Mouse (Mus musculus): ENCODE data around the gene Gsta2.
"Not testable (repeated sequence)": the region's sequence is repeated elsewhere in the genome, so short reads cannot be mapped to it uniquely, and the experiment has no call there.

Gsta2 gene

DNA sequence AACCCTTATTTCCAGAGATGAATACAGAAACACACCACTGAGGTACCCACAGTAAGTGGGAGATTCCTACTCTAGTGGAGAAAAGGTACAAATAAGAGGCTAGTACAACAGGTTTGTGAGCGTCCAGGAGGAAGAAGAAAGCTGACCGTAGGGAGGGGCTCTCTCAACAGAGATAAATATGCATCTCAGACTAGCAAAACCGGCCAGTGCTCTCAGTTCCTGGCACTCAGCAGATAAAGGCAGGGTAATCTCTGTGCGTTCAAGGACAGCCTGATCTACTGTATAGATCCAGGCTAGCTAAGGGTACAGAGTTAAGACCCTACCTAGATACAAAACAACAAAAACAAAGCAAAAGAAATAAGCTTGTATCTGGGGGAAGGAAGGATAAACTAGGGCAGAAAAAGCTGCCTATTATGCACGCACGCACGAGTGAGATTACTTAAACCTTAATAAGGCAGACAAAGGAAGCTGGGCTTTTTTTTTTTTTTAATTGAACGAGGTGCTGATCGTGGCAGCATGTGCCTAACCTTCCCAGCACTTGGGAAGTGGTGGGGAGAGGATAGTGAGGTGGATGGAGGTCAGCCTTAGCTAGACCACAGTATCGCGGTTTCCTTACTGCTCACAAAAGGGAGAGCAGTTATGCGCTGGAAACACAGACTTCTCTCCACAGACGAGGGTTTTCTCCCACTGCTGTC is 10.4 kb upstream of the Gsta2 start:
- DNase-seq (ENCODE audit: low spot score in 2 of 2): no peak

DNA sequence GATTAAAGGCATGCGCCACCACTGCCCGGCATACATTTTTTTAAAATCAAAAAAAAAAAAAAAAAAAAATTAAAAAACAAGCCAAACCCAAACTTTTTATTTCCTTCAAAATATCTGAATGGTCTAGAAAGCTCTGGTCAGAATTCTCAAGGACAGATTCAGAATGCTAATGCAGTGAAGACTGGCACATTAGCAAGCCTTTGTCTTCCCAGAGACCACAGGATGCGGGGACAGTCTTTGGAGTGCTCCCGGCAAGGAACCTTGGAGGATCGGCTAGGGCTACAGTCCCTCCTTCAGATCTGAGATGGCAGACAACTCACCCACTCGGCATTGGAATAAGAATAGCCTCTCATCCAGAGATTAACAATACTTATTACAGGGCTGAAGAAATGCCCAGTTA is 9.1 kb upstream of the Gsta2 start:
- no peak for DNase-seq (ENCODE audit: low spot score in 2 of 2)

- DNase-seq (ENCODE audit: low spot score in 2 of 2): no peak
Observed at GRCm38 (mm10) chr9:78363374-78363773, 7.8 kb upstream of the Gsta2 start.

GRCm38 (mm10) chr9:78360484-78360872 is 4.9 kb upstream of the Gsta2 start:
- no peak for DNase-seq (ENCODE audit: low spot score in 2 of 2)

DNA sequence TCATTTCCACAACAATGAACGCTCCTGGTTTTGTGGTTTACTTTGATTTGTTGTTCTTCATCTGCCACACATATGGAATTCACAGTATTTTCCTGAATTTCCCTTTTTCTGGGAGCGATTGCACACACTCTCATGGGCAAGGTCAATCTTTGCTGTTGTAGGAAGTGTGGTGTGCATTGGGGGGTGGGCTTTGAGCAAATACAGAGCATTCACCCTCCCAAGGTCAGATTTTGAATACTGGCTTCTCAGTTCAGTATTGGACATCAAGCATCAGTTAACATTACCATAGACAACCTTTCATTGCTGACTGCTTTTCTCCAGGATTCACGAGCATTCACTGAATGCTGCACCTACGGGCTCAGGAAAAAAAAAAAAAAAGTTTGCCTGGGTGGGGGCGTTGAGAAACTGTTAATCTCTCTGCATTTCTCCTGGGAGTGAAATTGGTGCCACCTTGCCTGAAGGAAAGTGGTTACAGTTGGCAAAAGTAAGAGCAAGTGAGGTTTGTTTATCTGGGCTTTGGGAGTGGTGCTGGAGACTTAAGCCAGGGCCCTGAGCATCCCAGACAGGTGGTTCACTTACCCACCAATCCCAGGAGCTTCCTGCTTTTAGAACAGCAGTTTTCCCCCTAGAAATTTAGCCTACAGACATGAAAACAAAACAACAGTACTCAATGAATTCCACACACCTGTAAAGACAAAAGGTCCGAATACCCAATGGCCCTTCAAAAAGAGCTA is 4.3 kb upstream of the Gsta2 start:
- DNase-seq (ENCODE audit: low spot score in 2 of 2): no peak

DNA sequence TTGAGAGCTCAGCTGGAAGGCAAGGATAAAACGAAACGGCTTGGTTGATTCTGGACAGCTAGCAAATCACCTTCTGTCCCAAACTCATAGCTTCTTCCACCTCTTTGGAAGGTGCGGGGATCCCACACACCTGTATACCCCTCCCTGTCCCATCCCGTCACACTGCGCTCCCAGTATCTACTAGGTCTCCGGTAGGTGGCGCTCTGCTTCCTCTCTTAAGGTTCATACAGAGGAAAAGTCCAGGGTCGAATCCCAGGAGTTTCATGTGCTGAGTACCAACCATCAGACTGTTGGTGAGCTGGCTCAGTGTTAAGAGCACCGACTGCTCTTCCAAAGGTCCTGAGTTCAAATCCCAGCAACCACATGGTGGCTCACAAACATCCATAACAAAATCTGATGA is 2.5 kb upstream of the Gsta2 start:
- peak in 1 of 2 experiments; percentile 68 for DNase-seq (ENCODE audit: low spot score in 2 of 2)

DNA sequence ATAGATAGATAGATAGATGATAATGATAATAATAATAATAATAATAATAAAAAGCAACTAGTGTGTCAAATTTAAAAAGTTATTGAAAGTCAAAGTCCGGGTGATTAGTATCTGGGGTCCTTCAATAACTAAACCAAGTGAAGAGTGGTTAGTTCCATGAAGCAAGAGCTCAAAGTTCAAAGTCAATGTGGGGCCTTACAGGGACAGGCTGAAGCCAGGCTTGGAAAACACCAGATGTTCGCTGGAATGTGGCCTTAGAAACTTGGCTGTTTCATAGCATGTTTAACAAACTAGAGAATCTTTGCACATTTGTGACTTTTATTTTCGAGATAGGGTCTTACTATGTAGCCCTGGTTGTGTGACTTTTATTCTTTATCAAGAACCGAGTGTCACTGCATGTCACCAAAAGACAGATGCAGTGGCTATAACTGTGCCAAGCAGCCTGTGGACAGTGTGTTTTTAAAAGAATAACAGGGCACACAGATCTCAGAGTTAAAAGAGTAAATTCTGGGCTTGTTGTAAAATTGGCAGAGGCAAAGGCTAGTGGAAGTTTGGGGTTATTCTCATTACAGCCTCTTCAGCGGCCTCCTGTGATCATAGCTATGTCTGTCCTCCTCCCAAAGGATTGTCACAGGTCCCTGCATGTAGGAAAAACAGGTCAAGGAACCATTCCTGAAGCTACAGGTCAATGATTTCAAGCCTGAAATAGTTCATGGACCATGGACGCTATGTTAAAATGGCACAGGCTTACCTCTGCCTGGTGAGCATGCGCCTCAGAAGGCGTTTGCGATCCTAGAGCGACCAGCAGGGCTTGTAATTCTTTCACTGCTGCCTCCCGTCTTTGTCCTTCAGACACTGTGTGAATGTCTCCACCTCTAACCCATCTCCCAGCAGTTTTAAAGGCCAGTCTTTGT is 666 bp downstream of the Gsta2 start:
- DNase-seq (ENCODE audit: low spot score in 2 of 2): no peak

DNA sequence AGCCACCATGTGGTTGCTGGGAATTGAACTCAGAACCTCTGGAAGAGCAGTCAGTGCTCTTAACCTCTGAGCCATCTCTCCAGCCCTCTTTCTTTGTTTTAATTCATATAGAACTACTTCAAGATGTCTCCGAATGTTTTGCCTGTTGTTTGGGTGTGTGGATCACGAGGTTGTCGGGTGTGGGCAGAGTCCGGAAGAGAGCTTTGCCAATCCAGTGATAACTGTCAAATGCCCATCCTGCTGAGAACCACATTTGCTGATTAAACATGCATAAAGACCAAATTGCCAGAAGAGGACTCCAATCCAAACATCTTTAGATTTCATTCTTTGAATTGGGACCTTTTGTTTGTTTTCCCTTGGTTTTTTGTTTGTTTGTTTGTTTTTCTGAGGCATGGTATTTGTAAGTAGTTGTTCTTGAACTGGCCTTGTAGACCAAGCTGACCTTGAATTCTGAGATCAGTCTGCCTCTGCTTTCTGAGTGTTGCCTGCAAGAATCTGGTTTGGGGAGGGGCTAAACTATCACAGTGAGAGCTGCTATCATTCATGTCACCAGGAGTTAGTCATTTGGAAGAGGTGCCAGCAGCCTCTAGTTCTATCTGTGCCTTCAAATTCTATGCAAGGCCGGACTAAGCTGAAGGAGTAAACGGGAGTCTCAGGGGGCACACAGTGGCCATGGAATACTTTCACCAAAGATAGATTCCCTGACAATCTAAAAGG is 3.9 kb downstream of the Gsta2 start:
- no peak for DNase-seq (ENCODE audit: low spot score in 2 of 2)

GRCm38 (mm10) chr9:78350007-78350406 is 5.6 kb downstream of the Gsta2 start:
- not testable (repeated sequence) for DNase-seq (ENCODE audit: low spot score in 2 of 2)

- DNase-seq (ENCODE audit: low spot score in 2 of 2): not testable (repeated sequence)
Observed at GRCm38 (mm10) chr9:78349141-78349540, 6.4 kb downstream of the Gsta2 start.

DNA sequence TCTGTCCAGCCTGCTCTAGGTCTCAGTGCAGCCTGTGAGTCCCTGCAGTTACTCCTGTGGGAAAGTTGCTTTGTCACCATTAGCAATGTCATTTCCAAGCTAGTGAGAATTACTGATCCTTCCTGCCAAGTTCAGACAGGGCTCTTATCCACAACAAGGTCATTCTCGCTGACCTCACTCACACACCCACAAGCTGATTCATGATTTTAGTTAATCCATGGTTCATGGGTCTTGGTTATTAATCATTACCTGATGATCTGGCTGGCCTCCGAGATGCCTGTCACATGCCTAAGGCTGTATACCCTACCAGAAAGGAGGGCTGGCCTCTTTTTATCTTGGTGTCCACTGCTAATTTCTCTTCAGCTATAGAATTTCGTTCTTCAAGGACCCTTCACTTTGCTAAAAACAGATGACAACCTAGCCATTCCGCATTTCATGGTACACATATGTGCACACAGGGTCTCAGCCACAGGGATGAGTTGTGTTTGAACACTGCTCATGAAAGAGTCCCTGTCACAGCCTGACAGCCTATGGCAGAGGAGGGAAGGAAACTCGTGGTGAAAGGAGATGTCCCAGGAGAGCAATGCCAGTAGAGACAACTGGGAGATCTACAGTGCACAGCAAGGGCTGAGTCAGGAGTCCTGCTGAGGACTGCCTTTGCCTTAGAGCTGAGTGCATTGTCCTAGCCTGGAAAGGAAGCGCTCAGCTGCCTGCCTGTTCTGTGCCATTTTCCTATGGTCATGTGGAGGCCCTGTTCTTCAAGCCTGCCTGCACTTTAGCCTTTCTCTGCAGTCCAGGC is 7.2 kb downstream of the Gsta2 start:
- DNase-seq (ENCODE audit: low spot score in 2 of 2): not testable (repeated sequence)

DNA sequence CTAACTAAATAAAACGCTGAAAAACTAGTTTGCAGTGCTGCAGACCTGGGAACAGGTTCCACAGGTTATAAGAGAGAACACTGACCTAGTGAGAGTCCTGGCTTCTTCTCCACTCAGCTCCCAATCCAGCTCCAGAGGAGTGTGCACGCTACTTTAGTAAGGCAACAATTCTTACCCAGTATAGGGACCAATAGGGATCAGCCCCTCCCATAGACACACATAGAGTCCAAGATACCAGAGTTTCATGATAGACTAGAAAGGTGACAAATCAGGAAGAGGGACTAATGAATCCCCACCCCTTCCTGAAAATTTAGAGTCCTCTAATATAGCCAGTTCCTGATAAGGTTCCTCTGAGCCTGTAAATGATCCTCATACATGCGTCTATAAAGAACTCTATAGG is 8.6 kb downstream of the Gsta2 start:
- no peak for DNase-seq (ENCODE audit: low spot score in 2 of 2)

DNA sequence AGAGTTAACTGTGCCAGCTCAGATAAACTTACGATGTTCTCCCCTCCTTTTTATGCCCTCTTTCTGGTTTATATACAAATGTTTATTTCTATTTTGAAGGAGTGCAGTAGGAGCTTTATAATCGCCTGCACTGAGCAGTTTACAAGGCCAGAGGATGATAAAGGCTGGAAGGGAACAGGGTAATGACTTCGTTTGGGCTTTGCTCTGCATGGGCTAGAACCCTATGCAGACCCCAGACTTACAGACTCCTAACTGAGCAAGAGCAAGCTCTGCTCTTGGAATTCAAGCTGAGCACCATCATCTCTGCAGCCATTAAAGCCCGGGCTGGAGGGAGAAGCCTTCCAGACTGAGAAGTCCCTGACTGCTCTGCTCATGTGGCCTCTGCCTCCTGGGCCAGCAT is 10.4 kb downstream of the Gsta2 start:
- not testable (repeated sequence) for DNase-seq (ENCODE audit: low spot score in 2 of 2)

GRCm38 (mm10) chr9:78343055-78343454 is 12.5 kb downstream of the Gsta2 start:
- not testable (repeated sequence) for DNase-seq (ENCODE audit: low spot score in 2 of 2)

DNA sequence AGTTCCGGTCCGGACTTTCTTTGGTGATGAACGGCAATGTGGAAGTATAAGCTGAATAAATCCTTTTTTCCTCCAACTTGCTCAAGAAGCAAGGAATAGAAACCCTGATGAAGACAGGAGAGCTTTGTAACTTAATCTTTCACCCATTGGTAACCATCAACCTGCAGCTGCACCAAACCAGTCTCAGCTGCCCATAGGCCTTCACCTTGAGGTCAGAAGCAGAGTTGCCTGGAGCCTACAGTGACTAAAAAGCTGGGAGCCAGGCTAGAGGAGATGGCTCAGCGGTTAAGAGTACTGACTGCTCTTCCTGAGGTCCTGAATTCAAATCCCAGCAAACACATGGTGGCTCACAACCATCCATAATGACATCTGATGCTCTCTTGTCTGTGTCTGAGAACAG is 13.1 kb downstream of the Gsta2 start:
- DNase-seq (ENCODE audit: low spot score in 2 of 2): not testable (repeated sequence)

DNA sequence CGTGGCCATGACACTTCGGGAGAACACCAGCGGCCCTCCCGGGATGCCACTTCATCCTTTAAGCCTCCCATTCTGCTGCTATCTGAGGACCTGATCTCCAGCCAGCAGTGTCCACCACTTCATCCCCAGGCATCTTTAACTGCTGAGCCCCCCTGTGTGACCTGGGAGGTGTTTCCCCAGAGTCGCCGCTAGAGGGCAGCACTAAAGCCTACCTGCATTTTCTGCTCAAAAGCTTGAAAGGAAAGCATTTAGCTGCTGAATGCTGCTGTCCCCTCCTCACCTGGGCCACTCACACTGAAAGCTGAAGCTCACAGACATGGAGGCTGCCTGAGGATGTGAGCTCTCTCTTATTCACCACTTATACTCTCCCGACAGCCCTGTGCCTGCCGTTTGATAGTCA is 15.3 kb downstream of the Gsta2 start:
- peak; percentile 22 to 63 for DNase-seq (ENCODE audit: low spot score in 2 of 2)

DNA sequence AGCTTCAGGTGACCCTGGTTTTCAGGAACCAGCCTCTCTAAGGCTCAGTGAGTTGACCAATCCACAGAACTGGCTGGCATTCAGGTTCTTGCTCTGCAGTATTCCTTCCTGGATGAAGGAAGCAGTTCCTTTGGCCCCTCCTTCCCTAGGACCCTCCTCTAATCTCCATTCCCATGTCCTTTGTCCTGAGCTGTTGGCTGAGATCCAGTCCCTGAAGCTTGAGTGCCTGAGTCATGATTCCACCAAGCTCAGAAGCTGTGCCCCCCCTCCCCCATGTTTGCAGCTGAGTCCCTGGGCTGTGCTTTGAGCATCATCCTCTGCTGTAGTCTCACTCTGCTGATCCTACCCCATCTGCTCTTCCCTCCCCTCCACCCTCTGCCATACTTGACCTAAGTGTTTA is 18.5 kb downstream of the Gsta2 start:
- DNase-seq (ENCODE audit: low spot score in 2 of 2): not testable (repeated sequence)

DNA sequence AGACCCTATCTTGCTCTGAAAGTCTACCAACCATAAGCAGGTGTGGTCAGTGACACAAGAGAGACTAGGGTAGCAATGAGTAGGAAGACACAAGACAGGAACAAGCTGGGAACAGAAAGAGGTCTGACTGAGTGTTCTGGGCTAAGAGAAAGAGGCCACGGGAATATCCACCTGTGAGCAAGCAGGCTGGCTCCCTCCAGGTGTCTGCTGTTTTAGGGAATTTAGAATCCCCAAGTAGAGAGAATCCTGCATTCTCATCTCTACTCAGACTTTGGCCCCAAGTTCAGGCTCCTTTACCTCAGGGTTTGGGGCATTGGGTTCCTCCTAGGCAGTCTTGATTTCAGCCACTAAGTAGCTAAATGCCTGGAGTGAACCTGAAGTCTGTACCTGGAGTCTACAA is 28.3 kb downstream of the Gsta2 start, which contains the start of gene Omt2b:
Gene Omt2b, plus strand, starts transcription at position 301 of the 400 bp plus-strand sequence.
- DNase-seq (ENCODE audit: low spot score in 2 of 2): not testable (repeated sequence)

DNA sequence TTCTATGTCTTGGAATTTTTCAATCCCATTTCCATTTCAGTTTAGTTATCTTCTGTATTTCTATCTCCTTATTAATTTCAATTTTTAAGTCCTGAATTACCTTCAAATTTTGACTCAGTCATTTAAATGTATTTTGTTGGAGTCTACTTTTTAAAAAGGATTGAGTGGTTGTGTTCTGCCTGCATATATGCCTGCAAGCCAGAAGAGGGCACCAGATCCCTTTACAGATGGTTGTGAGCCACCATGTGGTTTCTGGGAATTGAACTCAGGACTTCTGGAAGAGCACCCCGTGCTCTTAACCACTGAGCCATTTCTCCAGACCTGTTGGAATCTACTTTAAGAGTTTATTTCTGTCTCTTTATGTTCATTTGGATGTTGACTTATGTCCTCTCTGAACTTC is 36.1 kb downstream of the Gsta2 start:
- DNase-seq (ENCODE audit: low spot score in 2 of 2): no peak

DNA sequence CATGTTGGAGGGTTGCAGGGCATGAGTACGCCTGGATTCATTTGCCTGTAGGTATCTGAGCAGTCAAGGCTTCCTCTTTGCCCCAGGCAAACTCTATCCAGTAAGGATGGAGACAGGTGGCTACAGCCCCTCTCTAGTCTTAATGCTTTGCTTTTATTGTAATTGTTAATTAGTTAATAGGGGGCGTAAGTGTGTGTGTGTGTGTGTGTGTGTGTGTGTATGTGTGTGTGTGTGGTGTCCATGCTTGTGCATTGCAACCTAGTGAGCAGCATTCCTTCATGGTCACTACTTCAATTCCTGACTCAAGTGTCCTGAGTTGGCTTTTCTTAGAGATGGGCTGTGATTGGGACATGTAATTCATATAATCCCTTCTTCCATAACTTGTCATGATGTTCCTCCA is 40.9 kb downstream of the Gsta2 start, which contains the start of gene Omt2a:
Gene Omt2a, minus strand, starts transcription at position 101 of the 400 bp plus-strand sequence.
- DNase-seq (ENCODE audit: low spot score in 2 of 2): no peak

DNA sequence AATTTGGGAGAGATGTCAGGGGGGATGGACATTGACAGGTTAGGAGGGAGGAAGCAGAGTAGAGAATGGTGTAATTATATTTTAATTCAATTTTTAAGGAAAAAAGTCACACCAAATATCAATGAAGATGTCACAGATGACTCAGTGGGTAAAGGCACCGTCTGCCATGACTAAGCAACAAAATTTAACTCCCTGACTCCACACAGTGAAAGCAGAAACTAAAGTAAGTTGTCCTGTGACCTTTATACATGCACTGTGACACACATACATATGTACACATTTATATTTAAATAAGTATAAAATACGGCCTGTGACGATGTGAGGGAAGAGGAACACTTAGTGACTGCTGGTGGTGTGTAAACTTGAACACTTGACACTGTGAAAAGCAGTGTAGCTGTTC is 47.5 kb downstream of the Gsta2 start:
- DNase-seq (ENCODE audit: low spot score in 2 of 2): not testable (repeated sequence)

Measured in urinary bladder, postnatal 4 days (tissue).